Mouse (Mus musculus): ENCODE measurements around the gene Esrrg. TPM values are rescaled to one million over a fixed set of nuclear protein-coding genes. Genes with fewer than 3 reads are reported as not detected.

Esrrg gene
- polyA plus RNA-seq, 1 experiment from 2014 or later = 14.6 TPM

- Histone ChIP-seq H3K27ac (ENCODE audit: low read depth, low read length) (no peak overlapping the region), H3K27me3 (ENCODE audit: control insufficient read depth, insufficient read depth, low read length) (no peaks in the 10 kb centered on the region), H3K4me3 (ENCODE audit: low read depth, low read length) (no peak overlapping the region), H3K9me3 (ENCODE audit: control insufficient read depth, low read length) (no peaks in the 10 kb centered on the region), H3K9ac (ENCODE audit: low read depth, low read length) (no peak overlapping the region), H3K4me2 (replicated peaks; ENCODE audit: low read depth, low read length) (no peak overlapping the region), H3K4me1 (replicated peaks; ENCODE audit: control insufficient read depth, insufficient read depth, low read length) (no peaks in the 10 kb centered on the region), H3K36me3 (ENCODE audit: control insufficient read depth, insufficient read depth, low read length) (no peaks in the 10 kb centered on the region)
- ATAC-seq (ENCODE audit: low FRiP score) (no peak), DNase-seq (ENCODE audit: low spot score) (no peak)
- 89% methylated on average over 1 of the region's 1 CpGs for WGBS
Measured at GRCm38 (mm10) chr1:188209025-188209424, 600.4 kb downstream of the Esrrg start.

DNA sequence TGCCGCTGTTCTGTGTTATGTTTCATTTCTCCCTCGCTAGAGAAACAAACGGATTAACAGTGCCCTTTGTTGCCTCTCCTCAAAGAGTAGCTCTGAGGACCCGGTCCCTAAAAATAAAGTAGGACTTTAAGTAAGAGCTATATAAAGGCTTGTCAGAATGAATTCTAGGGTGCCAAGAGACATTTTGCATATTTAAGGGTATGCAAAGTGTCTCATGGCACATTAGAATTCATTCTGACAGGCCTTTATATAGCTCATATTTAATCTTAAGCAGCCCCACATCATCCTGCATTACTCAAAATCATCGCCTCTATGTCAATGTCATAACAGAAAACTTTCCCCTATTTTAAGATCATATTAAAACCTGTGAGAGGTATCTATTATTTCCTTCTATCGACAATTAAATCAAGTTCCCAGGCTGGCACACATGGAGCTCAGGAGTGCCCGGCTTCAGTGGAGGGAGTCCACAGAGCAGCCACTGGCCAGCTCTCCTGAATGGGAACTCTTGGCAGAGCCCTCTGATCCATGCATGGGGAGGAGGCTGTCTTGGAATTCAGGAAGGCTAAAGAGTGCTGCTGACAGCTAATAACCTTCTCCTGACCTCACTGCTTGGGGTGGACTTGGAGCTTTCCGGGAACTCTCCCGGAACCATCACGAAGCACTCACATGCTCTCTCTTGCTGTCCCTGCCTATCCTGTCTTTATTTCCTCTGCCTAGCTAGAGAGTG is 606.5 kb downstream of the Esrrg start:
- H3K27me3 ChIP-seq (ENCODE audit: control insufficient read depth, insufficient read depth, low read length) = no peaks in the 10 kb centered on the region
- 62% methylated on average over 10 of the region's 10 CpGs for WGBS
- H3K9ac ChIP-seq (ENCODE audit: low read depth, low read length) = no peak overlapping the region
- DNase-seq (ENCODE audit: low spot score) (no peak), ATAC-seq (ENCODE audit: low FRiP score) (no peak)
- H3K4me2 ChIP-seq (replicated peaks; ENCODE audit: low read depth, low read length) = no peak overlapping the region
- H3K4me3 ChIP-seq (ENCODE audit: low read depth, low read length) = no peak overlapping the region
- H3K36me3 ChIP-seq (ENCODE audit: control insufficient read depth, insufficient read depth, low read length) = no peaks in the 10 kb centered on the region
- no peaks in the 10 kb centered on the region for H3K9me3 ChIP-seq (ENCODE audit: control insufficient read depth, low read length)
- no peaks in the 10 kb centered on the region for H3K4me1 ChIP-seq (replicated peaks; ENCODE audit: control insufficient read depth, insufficient read depth, low read length)
- no peak overlapping the region for H3K27ac ChIP-seq (ENCODE audit: low read depth, low read length)

DNA sequence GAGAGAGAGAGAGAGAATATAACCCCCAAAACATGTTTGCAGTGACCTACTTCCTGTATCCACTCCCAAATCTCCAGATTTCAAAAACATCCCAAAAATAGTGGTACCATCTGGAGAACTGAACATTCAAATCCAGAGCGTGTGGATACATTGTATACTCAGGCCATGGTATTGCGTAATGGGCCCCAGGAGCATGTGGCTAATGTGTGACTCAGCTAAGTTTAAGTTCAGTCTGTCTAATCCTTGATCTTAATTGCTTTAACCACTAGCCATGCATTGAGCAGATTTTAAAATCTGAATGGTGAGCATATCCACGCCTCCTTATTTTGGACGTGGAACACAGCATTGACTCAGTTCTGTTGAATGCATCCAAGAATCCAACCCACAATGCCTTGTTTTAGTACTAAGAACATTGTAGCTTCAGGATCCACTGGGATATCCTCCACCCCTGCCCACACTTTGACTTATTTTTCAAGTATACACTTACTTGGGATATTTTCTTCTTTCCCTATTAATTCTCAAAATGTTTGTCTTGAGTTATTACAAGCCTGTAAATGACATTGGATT is 612.7 kb downstream of the Esrrg start:
- no peak for DNase-seq (ENCODE audit: low spot score)
- no peaks in the 10 kb centered on the region for H3K27me3 ChIP-seq (ENCODE audit: control insufficient read depth, insufficient read depth, low read length)
- H3K4me3 ChIP-seq (ENCODE audit: low read depth, low read length) = no peak overlapping the region
- H3K27ac ChIP-seq (ENCODE audit: low read depth, low read length) = no peak overlapping the region
- 89% methylated on average over 4 of the region's 4 CpGs for WGBS
- no peak overlapping the region for H3K4me2 ChIP-seq (replicated peaks; ENCODE audit: low read depth, low read length)
- no peaks in the 10 kb centered on the region for H3K36me3 ChIP-seq (ENCODE audit: control insufficient read depth, insufficient read depth, low read length)
- ATAC-seq (ENCODE audit: low FRiP score) = no peak
- no peak overlapping the region for H3K9ac ChIP-seq (ENCODE audit: low read depth, low read length)
- no peaks in the 10 kb centered on the region for H3K4me1 ChIP-seq (replicated peaks; ENCODE audit: control insufficient read depth, insufficient read depth, low read length)
- no peaks in the 10 kb centered on the region for H3K9me3 ChIP-seq (ENCODE audit: control insufficient read depth, low read length)

DNA sequence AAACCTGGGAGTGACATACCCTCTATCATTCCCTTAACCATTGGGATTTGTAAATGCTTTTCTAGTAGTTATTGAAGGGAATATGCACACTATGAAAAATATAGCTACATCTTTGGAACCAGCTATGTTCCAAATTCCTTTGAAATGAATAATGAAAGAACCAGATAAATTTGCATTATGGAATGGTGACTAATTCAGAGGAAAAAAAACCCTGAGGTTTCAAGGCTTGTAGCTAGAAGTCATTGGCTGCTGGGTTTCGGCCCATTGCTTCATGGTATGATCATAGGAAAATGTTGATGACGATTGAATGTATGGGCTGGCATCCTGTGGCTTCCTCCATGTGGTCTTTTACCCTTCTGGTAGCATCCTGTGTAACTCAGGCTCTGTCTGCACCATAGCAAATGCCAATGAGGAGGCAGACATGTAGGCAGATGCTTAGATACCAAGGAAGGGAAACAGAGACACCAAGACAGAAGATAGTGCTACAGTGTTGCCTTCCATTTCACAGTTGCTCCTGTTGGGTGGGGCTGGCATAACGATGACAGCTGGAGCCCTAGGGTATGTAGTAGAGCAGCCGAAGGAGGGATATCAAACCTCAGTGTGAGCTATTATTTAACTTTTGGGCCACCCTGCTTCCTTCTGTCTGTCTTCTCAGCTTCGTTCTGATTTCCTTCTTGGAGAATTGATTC is 624.6 kb downstream of the Esrrg start:
- DNase-seq (ENCODE audit: low spot score) = no peak
- H3K4me1 ChIP-seq (replicated peaks; ENCODE audit: control insufficient read depth, insufficient read depth, low read length) = no peaks in the 10 kb centered on the region
- no peaks in the 10 kb centered on the region for H3K36me3 ChIP-seq (ENCODE audit: control insufficient read depth, insufficient read depth, low read length)
- WGBS = 89% methylated on average over 5 of the region's 5 CpGs
- H3K4me2 ChIP-seq (replicated peaks; ENCODE audit: low read depth, low read length) = no peak overlapping the region
- H3K9ac ChIP-seq (ENCODE audit: low read depth, low read length) = no peak overlapping the region
- no peak overlapping the region for H3K27ac ChIP-seq (ENCODE audit: low read depth, low read length)
- no peak overlapping the region for H3K4me3 ChIP-seq (ENCODE audit: low read depth, low read length)
- ATAC-seq (ENCODE audit: low FRiP score) = no peak
- no peaks in the 10 kb centered on the region for H3K9me3 ChIP-seq (ENCODE audit: control insufficient read depth, low read length)
- no peaks in the 10 kb centered on the region for H3K27me3 ChIP-seq (ENCODE audit: control insufficient read depth, insufficient read depth, low read length)

DNA sequence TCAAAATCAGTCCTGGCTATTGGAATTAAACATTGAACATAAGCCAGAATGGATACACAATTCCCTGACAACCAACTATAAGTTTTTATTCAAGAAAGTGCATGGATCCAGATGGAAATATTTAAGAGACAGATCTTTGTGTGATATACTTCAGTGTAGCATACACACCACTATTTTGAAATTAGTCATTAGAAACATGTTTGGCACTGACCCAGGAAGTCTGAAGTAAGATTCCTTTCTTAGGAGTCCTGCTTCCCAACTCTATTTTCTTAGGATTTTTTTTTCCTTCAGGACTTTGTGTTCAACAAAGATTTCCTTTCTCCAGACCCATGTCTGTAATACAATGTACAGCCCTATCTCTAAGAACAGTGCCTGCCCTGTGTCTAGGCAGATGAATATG is 630.0 kb downstream of the Esrrg start:
- no peak for ATAC-seq (ENCODE audit: low FRiP score)
- no peak overlapping the region for H3K9ac ChIP-seq (ENCODE audit: low read depth, low read length)
- DNase-seq (ENCODE audit: low spot score) = no peak
- H3K27me3 ChIP-seq (ENCODE audit: control insufficient read depth, insufficient read depth, low read length) = no peaks in the 10 kb centered on the region
- no peaks in the 10 kb centered on the region for H3K9me3 ChIP-seq (ENCODE audit: control insufficient read depth, low read length)
- H3K4me2 ChIP-seq (replicated peaks; ENCODE audit: low read depth, low read length) = no peak overlapping the region
- no peak overlapping the region for H3K4me3 ChIP-seq (ENCODE audit: low read depth, low read length)
- no peak overlapping the region for H3K27ac ChIP-seq (ENCODE audit: low read depth, low read length)
- no peaks in the 10 kb centered on the region for H3K36me3 ChIP-seq (ENCODE audit: control insufficient read depth, insufficient read depth, low read length)
- no peaks in the 10 kb centered on the region for H3K4me1 ChIP-seq (replicated peaks; ENCODE audit: control insufficient read depth, insufficient read depth, low read length)

- H3K9me3 ChIP-seq (ENCODE audit: control insufficient read depth, low read length) = no peaks in the 10 kb centered on the region
- H3K36me3 ChIP-seq (ENCODE audit: control insufficient read depth, insufficient read depth, low read length) = no peaks in the 10 kb centered on the region
- no peak for DNase-seq (ENCODE audit: low spot score)
- no peaks in the 10 kb centered on the region for H3K4me1 ChIP-seq (replicated peaks; ENCODE audit: control insufficient read depth, insufficient read depth, low read length)
- ATAC-seq (ENCODE audit: low FRiP score) = no peak
- H3K27me3 ChIP-seq (ENCODE audit: control insufficient read depth, insufficient read depth, low read length) = no peaks in the 10 kb centered on the region
- H3K27ac ChIP-seq (ENCODE audit: low read depth, low read length) = no peak overlapping the region
- WGBS = 92% methylated on average over 10 of the region's 10 CpGs
- no peak overlapping the region for H3K4me3 ChIP-seq (ENCODE audit: low read depth, low read length)
- no peak overlapping the region for H3K9ac ChIP-seq (ENCODE audit: low read depth, low read length)
- no peak overlapping the region for H3K4me2 ChIP-seq (replicated peaks; ENCODE audit: low read depth, low read length)
Measured at GRCm38 (mm10) chr1:188241766-188242165, 633.2 kb downstream of the Esrrg start.

- DNase-seq (ENCODE audit: low spot score) = no peak
- no peak overlapping the region for H3K9ac ChIP-seq (ENCODE audit: low read depth, low read length)
- no peak overlapping the region for H3K27ac ChIP-seq (ENCODE audit: low read depth, low read length)
- H3K4me2 ChIP-seq (replicated peaks; ENCODE audit: low read depth, low read length) = no peak overlapping the region
- ATAC-seq (ENCODE audit: low FRiP score) = no peak
- peaks cover 2% of the 10 kb centered on the region for H3K4me1 ChIP-seq (replicated peaks; ENCODE audit: control insufficient read depth, insufficient read depth, low read length)
- H3K9me3 ChIP-seq (ENCODE audit: control insufficient read depth, low read length) = no peaks in the 10 kb centered on the region
- no peak overlapping the region for H3K4me3 ChIP-seq (ENCODE audit: low read depth, low read length)
- no peaks in the 10 kb centered on the region for H3K27me3 ChIP-seq (ENCODE audit: control insufficient read depth, insufficient read depth, low read length)
- WGBS = 87% methylated on average over 7 of the region's 7 CpGs
- H3K36me3 ChIP-seq (ENCODE audit: control insufficient read depth, insufficient read depth, low read length) = no peaks in the 10 kb centered on the region
Measured at GRCm38 (mm10) chr1:188257500-188257899, 648.9 kb downstream of the Esrrg start.

DNA sequence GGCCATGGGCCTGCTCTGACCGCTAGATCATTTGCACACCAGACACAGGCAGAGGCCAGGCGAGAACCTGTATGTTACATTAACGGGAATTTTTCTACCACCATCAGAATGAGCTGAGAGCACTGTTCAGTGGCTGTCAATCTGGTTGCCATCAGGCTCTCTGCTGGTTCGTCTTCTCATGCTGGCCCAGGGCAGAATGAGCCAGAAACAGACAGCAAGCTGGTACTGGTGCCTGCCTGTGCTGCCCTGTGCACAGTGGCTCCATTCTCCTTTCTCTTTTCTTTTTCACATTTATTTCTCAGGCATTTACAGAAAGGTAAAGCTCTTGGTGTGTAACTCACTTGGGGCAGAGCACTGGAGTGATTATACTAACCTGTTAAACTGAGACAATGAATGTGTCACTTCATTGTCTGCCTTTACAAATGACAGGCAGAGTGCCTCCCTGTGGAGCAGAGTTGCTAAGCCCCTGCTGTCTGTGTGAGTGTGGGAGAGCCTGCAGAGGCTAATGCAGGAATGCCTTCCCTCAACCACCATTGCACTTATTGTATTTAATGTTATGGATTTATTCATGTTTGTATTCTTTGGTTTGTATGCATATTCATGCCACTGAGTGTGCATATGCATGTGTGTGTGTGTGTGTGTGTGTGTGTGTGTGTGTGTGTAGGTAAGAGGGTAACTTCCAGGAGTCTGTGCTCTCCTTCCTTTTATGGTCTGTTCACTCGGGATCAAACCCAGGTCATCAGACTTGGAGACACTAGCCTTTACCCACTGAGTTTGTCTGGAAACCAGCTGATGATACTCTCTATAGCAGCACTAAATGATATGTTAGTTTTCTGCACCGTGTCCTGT is 651.9 kb downstream of the Esrrg start:
- Histone ChIP-seq H3K9me3 (ENCODE audit: control insufficient read depth, low read length) (no peaks in the 10 kb centered on the region), H3K4me2 (replicated peaks; ENCODE audit: low read depth, low read length) (no peak overlapping the region), H3K9ac (ENCODE audit: low read depth, low read length) (0 out of 2 replicates have a peak overlapping the region, but pooled peaks have one; percentile 4), H3K36me3 (ENCODE audit: control insufficient read depth, insufficient read depth, low read length) (no peaks in the 10 kb centered on the region), H3K27ac (ENCODE audit: low read depth, low read length) (0 out of 2 replicates have a peak overlapping the region, but pooled peaks have one; percentile 42), H3K4me1 (replicated peaks; ENCODE audit: control insufficient read depth, insufficient read depth, low read length) (peaks cover 2% of the 10 kb centered on the region), H3K27me3 (ENCODE audit: control insufficient read depth, insufficient read depth, low read length) (no peaks in the 10 kb centered on the region), H3K4me3 (ENCODE audit: low read depth, low read length) (no peak overlapping the region)
- ATAC-seq (ENCODE audit: low FRiP score) (peak; percentile 78), DNase-seq (ENCODE audit: low spot score) (peak; percentile 21)
- WGBS = 49% methylated on average over 6 of the region's 6 CpGs

All from hindbrain, embryonic 11.5 days (tissue).